Mouse (Mus musculus) liver, adult (tissue): Measurements from ENCODE around the gene Adam23.

ENCODE experiments used
- GATA4 ChIP-seq: IDR thresholded peaks from 2 replicates; pipeline ENCODE4 v1.6.1; 2014; ENCODE audit warnings: mild to moderate bottlenecking, low read length; ENCODE audit not compliant: insufficient replicate concordance

The Adam23 gene

DNA sequence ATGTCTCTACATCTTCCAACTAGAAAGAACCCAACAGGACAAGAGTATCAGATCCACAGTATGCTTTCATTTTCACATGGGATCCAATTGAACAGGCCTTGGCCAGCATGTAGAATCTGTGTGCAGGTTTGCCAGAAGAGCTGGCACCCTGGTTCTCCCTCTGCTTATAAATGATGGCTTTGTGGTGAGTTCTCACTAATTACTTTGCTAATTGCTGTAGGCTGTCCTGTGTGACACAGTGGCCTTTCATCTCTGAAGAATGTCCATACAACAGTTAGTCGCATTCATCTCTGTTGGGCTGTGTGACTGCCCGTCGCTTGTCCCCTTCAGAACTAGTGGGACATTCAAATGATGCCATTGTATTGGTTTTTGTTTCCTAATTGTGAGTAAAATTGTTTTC, 13.5 kb downstream of the Adam23 start:
- no peak for TF ChIP-seq GATA4

DNA sequence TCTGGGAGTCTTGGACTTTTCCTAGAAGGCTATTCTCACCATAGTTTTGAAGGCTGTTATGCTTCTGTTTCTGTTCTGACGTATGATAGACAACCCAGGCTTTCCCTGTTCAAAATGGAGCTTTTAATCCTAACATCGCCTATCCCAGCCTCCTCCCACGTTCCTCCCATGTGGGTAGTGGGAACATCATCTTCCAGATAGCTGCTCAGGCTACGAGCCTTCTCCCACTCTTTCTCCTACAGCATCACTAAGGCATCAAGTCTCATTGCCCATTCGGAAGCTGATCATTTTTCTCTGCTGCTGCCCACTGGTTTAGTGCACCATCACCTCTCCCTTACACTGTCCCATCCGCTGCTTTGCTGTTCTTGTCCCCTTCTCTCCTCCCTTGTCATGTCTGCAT, 14.2 kb downstream of the Adam23 start:
- TF ChIP-seq GATA4 = no peak

DNA sequence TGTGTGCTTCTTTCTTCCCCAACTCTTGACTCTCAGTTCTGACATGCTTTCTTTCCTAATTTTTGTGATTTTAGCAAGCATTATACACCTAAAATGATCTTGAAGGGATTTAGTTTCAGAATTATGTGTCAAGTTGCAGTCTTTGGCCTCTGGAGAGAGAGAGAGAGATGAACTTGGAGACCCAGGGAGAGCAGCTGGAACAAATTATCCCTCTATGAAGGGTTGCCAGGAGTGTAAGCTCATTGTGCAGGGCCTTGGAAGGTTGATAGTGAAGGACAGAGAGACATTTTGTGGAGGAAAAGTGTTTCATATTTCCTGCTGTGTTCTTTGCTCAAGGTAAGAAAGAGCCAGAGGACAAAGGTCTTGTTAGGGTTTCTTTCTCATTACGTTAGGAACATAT, 18.8 kb downstream of the Adam23 start:
- TF ChIP-seq GATA4 = no peak

DNA sequence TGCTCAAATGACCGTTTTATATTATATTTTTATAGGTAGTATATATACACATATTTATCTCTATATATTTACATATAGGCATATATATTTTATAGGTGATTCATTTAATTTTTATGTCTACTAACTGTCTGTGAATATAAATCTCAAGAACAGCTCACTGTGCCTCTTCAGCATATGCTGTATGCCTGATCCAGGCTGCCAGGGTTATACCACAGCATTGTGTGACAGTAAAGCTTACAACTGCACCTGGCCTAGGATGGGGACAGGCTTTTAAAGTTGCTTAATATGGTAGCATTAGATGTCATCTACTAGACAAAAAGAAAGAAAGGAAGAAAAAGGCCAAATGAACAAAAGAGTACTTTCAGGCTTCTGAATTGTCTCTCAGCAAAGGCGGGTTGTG, 27.6 kb downstream of the Adam23 start:
- no peak for TF ChIP-seq GATA4

DNA sequence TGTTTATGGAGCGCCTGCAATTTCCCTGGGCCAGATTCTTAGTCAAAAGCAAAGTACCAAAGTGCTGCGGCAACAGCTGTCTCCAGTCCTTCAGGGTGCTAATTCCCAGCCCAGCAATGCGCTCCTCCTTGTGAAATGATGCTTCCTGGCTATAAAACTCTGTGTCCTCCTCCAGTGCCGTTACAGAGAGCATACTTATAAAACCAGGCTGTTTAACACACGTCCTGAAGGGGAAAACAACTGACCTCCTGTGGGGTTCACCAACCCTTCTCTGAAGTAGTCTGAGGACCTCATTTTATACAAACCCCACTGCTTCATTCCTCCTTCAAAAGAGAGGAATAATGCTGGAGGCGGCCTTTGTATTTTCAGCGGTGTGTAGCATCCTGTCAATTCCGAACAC, 28.0 kb downstream of the Adam23 start:
- TF ChIP-seq GATA4 = no peak

DNA sequence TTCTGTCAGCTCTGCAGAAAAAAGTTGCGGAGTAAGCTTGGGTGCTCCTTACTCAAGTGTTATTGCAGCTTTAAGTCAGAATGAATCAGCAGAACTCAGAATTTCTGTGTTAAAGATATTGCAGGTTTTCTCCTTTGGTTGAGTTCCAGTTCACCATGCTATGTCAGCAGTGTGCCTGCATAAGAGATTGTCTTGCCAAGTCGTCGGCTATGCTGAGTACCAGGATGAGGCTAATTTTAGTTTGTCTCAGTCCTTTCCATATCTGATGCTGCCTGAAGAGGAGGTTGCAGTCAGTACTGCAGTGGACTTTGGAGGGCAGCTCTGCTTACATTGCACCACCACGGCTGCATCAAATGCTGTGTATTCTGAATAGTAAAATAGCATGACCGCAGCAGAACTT, 33.3 kb downstream of the Adam23 start:
- peak; percentile 71; the same call in 1 of the 2 replicates for TF ChIP-seq GATA4

DNA sequence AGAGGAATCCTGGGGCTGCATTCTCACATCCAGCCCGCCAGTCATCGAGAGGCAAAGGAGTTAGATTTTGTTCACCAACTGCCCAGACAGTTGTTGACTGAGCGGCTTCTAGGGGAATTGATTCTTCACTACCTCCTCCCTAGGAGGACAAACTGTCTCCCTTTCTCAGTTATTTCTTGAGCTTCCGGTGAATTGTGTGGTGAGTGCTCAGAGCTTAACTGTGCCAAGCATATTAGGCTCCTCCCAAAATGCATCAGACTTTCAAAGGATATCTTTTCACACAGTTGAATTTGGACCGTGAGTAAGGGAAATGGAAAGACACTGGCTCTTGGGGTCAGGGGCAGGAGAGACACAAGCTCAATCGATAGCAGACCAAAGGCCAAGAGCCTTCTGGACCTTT, 39.0 kb downstream of the Adam23 start:
- TF ChIP-seq GATA4 = no peak

DNA sequence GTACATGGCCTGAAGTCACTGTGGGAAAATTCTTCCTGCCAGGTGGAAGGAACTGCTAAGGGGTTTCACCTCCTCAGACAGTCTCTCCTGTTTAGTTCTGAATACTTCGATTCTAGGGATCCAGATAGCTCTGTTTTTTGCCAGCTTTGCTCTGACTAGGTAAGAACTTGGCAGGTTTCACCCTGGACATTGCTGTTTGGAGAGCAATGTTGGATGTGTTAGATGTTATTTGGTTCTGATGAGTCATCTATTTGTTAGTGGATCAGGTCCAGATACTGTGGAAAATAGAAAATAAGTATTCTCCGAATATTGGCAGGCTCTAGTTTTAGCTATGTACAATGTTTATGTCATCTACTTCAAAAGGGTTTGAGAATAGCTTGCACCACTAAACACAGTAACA, 41.0 kb downstream of the Adam23 start:
- TF ChIP-seq GATA4 = no peak

DNA sequence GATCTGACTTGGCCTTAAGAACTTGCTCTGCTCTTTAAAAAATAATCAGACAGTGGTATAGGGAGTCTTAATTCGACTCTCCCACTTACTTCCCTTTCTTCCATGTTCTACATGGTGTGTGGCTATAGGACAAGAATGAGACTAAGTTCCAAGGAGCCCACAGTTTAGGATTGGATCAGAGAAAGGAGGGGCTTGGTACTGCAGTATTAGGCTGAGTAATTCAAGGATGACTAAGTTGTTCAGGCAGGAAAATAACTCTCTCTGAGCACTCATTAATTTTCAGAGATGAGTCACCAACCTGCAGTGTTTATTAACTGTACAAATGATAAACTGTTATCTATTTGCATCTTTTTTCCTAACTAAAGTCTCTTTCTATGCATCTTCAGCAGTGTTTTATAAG, 45.3 kb downstream of the Adam23 start:
- no peak for TF ChIP-seq GATA4

DNA sequence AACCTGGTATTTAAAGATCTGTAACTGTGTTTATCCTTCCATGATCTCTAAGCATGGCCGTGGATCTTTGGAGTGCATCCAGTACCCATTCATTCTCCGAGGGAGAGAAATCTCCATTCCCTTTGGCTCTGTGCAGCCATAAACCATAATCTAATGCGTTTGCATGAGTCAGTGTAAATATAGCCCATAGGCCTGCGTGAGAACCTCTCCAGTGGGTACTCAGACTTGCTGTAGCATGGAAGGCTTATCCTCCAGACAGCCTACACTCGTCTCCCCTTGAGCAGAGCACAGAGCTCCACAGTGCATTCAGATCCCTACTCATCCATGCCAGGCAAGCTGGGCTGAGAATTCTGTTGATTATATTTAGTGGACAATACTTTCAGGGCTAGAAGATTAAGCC, 47.6 kb downstream of the Adam23 start:
- no peak for TF ChIP-seq GATA4

DNA sequence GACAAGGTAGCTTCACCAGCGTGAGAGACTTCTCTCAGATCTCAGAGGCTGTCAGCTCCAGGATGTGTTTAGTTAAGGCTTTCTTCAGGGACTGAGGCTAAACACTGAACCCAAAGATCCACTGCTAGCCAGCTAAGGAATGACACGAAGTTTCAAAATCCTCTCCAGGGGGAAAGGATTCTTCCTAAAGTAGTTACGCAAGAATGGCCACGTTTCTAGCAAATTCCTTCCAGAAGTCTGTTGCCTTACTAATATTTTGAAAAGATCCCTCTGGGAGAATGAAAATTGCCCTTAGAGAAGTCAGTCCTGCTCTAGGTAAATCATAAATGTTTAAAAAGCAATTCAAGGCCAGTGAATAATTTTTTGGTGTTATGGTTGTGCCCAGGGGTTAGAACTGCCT, 61.7 kb downstream of the Adam23 start:
- no peak for TF ChIP-seq GATA4

DNA sequence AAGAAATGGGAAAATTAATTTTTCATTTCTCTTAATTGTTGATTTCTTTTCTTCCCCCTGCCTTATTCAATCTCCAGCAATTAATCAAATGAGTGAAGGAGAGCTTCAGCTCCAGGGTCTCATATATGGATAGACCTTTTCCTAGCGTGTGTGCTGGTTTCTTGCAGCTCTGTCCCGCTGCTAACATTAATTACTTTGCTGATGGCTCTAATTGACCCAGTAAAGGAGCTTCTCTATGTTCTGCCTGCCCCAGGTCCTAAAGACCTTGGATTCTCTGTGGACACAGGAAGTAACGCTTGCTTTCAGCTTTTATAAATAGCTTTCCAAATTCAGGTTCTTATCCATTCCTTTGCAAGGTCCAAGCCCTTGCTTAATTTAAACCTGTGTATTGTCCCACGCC, 63.1 kb downstream of the Adam23 start:
- no peak for TF ChIP-seq GATA4

DNA sequence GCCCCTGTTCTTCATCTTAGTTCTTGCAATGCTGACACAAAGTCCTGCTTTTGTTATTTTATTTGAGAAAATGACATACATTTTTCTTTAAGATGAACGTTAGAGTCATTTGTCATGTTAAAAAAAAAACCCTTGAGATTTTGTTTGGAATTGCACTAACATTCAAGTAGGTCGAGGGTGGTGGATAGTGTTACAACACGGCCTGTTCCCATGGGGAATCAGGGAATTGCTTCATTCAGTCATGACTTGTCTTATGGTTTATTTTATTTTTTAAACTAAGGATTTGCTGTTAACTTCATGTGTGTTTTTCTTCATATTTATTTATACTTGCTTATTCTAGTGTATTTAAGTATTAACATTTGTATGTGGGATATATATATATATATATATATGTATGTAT, 65.7 kb downstream of the Adam23 start:
- no peak for TF ChIP-seq GATA4

DNA sequence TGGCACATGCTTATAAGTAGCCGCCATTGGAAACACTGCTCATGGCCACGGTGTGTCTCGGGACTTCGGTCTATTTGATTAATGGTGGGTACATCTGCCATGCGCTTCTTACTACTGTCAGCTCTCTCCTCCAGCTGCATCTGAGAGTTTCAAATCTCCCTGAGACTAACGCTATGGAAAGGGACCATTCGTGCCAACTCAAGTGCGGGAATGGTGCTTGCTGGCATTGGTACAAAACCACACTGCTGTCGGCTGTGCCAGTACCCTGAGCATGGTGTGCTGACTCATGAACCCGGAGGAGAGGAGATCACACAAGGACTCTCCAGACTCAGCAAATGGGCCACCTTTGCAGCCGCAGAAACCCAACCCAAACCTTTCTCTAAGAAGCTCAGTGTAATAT, 72.1 kb downstream of the Adam23 start:
- TF ChIP-seq GATA4 = no peak

DNA sequence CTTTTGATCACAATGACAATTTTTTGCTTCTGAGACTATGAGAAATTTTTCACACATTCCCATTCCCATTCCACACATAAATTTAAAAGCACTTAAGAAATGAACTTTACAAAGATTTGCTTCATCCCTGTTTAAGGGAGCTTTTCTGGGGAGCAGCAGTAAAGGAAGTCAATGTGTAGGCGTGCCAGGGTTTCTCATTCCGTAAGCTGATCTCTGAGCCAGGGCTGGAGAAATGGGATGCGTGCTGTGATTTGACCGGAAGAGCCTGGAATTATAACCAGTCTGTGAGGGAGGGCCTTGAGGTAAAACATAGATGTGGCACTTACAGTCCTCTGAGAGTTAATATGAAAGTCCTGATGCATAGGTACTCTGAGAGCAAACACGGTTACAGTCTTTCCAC, 73.1 kb downstream of the Adam23 start:
- TF ChIP-seq GATA4 = no peak

DNA sequence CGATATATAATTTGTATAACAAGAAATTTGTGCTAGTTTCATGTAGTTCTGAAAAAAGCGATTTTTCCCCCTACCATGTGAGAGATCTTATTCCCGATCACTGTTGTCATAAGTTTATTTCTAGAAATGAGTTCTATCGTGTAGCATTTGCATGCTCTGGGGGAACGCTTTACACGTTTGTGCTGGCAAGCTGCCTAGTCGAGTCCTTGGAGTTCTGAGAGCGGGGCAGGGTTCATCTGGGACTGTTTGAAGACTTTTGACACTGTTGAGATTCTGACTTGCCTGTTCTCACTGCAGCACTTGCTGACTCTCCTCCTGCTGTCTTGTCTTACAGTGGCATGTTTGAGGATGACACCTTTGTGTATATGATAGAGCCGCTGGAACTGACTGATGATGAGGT, 84.2 kb downstream of the Adam23 start:
- no peak for TF ChIP-seq GATA4

DNA sequence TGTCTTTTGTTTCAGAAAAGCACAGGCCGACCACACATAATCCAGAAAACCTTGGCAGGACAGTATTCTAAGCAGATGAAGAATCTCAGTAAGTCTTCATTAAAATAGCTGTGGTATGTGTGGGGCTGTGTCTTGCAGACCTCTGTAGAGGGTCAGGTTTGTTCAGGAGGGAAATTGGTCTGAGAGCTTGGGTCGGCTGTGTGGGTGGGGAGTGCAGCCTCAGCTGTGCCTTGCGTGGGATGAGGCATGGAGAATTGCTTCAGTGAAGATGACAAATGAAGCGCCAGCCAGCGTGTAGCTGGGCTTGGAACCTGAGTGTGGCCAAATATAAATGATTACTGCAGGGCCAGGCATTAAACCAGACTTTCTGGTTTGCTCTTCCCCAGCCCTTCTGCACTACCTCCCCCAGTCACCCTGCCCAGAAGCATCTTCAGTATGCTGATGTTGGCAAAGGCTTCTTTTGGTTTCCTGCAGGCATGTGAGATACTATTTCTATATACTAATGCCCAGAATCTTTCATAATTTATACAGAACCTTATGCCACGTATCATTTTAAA, 88.7 kb downstream of the Adam23 start:
- TF ChIP-seq GATA4 = no peak

DNA sequence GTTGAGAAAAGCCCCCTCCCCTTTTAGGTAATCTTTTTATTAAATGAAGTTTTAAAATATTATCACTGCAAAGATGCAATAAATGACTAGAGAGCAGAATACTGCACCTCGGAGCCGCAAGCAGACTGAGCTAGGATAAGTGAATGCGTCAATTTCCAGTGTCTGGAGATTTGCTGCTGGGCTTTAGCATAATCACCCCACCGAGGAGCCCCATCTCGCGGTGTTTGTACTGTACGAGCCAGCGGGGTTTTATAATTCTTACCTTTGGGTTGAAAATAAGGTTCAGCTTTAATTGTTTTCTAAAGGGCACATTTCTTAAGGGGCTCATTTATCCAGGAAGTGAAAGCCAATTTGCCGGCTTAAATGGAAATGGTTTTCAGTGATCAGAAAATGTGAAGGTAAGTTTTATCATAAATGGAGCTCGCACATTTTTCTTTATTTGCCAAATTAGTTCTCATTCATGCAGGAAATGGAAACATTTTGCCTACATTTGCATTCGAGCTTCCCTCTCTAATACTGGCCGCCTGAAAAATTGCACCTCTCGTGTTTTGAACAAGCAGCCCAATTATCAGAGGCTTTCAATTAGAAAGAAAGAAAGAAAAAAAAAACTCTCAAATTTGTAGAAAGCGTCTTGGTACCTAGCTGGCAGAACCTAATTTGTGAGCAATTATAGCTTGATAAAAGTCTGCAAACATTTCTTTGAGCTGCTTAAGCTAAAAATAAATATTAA, 94.4 kb downstream of the Adam23 start:
- TF ChIP-seq GATA4 = no peak

DNA sequence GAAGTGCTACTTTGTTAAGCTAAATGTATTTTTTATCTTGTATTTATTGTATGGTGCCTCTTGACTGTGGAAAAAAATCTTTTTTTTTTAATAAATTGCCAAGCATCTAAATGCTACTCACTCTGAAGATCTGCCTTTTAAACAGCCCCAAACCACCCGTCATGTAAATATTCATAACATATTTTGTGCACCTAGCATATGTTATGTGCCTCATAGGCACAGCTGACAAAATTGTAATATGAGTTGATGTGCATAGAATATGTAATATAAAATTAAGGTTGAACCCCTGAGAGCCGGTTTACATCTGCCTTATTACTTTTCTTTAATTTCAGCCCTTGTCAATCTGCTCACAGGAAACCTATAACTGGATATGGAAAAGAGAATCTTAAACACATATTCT, 98.4 kb downstream of the Adam23 start:
- TF ChIP-seq GATA4 = no peak
